Mouse (Mus musculus) liver, adult (tissue): ENCODE results near the gene Sorbs1.

Experiments
- GATA4 ChIP-seq: IDR thresholded peaks from 2 replicates; pipeline ENCODE4 v1.6.1; 2014; ENCODE audit warnings: mild to moderate bottlenecking, low read length; ENCODE audit not compliant: insufficient replicate concordance

The Sorbs1 gene

DNA sequence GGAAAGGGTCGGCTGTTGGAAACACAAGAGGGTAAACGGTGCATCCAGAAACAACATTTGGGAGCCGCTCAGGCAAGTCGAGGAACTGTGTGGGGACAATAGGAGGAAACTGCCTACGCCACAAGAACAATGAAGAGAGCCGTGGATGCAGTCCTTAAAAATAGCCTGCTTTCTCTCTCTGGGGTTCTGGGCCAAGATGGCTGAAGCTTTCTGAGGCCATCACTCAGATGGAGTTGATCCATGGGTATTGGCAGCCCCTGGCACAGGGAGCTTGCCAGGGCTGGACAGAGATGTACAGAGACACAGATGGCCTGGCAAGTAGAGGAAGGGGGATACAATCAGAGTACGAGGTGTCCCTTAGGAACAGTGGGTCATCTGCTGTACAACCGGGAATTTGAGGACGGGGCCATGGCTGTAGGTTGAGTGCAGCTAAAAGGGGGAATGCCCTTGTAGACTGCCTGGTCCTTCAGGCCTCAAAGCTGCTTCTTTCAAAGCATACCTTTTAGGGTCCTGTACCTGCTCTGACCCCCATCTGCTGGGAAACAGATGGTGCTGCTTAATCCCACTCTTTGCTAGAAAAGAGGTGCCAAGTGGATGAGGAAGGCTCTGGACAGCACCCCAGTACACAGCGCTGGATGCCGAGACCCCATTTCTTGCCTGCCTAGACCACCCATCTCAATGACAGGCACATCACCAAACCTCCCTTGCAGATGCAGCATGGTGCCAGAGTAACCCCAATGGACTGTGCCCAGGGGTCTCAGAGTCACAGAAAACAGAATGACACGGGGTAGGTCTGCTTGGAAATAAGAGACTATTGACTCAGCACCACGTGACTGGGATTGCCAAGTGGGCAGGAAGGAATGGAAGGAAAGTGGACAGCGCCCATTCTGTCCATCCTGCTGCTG, 117.6 kb downstream of the Sorbs1 start:
- TF ChIP-seq GATA4, result no peak

DNA sequence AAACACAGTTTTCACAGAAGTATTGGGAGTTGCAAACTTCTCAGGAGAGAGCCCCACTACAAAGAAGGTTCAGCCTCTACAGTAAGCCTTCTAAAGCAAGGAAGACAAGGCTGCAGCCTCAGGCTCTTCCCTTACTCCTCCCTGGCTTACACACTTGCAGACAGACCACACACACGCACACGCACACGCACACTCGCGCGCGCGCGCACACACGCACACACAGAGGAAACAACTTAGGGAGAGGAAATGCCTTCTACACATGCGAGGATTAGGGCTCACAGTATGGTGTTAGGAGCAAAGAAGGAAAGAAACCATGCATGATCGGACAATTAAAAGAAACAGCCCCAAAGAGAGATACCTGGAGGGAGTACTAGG, 118.3 kb downstream of the Sorbs1 start:
- TF ChIP-seq GATA4, result no peak

DNA sequence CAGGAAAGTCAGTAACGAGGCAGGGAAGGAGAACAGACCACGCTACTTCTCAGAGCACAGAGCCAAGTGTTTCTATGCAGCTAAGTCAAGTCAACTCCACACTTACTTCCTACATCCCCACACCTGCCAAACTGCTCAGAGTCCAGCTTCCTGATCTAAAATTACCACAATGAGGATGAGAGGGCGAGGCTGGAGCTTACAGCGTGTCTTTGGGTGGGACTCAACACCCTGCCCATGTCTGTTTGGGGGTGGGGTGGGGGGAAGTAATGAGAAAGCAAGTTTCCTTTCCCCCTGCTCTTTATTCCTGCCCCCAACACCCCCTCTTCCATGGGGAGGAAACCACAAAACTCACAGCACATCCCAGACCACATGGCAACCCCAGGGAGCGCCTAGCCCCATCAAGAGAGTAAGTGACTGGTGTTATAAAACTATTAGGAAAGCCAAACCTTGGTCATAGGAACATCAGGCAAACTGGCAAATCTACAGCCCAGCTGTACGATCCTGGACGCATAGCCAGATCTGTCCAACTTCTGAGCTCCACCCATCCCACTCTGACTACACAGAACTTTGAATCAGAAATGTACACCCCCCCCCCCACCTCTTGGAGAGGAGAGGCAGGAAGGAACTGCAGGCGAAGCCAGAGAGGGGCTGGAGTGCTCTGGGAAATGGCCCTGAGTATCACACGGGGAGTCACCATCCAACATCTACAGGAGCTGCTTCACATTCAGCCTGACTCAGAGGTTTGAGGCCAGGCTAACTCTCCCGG, 118.8 kb downstream of the Sorbs1 start:
- TF ChIP-seq GATA4, result no peak

DNA sequence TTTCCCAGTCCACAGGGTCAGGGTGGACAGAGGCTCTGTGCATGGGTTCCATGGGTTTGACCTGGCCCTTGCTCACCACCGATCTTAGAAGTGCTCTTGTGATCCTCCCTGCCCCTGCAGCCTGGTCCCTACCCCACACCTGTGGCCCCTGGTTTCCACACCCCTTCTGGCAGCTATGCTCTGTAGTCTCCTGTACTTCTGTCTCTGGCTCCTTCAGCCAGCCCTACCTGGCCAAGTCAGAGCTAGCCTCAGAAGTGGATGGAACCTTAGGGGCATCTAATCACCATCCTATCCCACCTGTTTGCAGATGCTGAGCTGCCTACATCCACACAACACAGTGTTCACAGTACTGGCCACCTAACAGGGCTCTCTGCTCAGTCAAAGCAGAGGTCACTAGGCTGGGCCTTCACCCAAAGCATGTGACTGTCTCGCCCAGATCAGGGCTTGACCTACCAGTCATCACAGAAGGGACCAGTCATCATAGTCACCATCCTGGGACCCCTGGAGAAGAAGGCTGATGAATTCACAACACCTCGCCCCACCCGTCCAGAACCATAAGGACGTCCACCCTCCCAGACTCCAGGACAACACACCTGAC, 120.7 kb downstream of the Sorbs1 start:
- TF ChIP-seq GATA4, result no peak

DNA sequence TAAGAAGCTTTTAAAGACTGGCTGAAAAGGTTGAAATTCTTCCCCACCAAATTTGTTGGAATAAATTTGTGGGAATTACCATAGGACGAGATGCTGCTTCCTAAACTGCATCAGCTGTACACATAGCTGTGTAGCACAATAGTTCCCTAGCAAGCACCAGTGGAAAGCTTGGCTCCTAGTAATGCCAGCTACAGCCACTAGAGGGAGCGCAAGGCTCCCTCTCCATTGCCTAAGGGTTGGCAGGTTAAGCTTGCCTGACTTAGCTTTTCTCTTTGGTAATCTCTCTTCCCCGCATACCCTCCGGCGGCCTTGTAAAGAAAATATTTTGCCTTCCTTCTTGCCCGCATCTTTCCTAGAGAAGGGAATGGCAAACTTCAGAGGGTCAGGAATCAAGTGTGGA, 122.1 kb downstream of the Sorbs1 start:
- TF ChIP-seq GATA4, result no peak

DNA sequence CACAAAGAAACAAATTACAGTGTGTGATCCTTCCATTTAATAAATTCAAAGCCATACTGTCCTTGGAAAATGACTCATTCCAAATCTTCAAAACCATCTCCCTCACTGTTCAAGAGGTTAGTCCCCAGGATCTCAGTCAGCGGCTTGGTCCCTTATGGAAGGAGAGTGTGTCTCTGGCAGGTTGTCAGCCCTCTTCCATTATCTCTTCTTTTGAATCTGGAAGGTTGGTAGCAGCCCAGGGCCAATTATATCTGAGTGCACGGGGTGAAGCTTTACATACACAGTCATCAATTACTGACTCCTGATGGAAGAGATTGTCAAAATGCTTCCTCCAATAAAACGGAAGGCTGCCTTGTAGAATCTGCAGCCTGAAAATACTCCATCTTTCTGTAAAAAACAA, 126.7 kb downstream of the Sorbs1 start:
- no peak for TF ChIP-seq GATA4

DNA sequence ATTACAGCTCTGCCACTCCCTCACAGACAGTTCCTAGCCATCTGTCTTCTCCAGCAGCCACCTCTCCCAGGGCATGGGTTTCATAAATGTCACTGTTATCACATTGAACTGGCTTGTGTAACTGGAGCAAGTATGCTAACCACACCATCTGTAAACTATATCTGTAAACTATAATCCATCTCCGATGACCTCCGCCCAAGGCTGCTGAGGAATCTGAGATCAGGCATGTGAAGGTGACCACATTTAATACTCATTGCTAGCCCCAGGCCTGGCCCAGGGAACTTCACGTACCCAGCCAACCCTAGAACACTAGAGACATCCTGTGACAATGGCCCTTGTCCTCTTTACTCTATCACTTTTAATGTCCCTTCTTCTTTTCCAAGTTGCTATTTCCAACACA, 128.2 kb downstream of the Sorbs1 start:
- TF ChIP-seq GATA4, result no peak

DNA sequence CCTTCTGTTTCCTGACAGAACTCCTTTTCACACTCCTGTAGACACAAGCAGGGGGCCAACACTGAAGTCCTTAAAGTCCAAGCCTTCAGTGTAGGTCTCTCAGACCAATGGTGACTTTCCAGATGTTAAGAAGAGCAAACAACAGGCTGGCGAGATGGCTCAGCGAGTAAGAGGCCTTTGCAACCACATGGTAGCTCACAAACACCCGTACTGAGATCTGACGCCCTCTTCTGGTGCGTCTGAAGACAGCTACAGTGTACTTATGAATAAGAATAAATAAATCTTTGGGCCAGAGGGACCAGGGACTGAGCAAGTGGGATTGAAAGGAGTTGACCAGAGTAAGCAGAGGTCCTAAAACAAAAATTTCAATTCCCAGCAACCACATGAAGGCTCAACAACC, 129.6 kb downstream of the Sorbs1 start:
- no peak for TF ChIP-seq GATA4

DNA sequence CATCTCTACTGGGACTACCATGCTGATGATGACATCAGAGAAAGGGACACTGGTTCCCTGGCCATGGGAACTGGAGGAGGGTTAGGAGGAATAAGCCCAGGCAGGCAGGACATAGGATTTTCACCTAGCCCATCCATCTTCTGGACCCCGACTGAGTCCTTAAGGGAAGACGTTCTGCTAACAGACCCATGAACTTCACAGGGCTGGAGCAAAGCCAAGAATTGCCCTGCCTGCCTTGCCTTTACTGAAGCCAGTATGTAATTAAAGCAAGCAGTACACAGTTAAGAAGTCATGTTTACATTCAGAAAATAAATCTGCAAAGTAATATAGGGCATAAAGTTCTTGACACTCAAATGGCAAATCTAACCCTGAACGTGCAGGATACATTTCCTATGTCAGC, 132.9 kb downstream of the Sorbs1 start:
- no peak for TF ChIP-seq GATA4

DNA sequence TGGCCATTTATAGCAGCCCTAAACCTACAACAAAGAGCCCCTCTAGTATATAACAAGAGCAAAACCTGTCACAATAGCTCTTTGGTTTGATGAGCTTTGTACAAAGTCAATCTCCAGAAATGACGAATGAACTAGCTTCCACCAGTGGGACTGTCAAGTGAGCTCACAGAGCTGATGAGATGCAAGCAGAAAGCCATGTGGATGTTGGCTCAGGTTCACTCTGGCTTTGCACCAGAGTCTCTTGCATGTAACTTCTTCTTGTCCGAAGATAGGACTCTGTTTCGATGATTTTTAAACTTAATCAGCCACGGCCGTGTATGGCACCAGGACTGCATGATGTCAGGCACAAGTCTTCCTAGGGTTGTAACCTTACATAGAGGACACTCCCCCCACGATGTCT, 133.6 kb downstream of the Sorbs1 start:
- TF ChIP-seq GATA4, result no peak

DNA sequence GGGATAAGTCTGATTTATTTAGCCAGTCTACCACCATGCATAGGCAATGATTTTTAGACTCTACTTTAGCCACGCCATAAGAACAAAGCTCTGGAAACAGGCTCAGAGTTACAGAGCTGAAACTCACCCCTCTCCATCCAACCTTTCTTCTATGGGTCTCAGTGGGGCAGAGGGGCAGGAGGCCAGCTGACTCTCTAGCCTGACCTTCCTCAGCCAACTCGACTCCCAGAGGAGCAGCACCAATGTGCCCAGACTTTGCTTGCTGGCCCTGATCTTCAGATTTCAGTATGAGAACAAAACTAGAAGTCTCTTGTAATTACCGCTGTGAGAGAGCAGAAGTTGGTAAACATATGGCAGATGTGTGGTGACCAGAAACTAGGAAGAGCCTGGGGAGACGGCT, 134.5 kb downstream of the Sorbs1 start:
- no peak for TF ChIP-seq GATA4

DNA sequence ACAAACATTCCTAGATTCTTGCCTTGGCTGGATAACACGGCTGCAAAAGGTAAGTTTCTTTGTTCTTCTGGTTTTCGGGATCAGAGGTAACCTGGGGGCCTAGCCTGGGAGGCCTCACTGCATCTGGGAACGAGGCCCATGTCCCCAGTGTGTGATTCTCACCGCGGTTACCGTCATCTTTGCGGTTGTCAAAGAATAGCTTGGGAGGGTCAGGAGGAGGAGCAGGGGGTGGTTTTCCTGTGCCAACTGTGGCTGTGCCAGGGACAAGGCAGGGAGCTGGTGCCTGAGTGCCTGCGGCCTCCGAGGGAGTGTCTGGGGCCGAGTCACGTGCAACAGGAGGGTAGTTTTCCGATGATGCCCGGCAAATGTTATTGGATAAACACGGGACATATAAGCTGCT, 135.9 kb downstream of the Sorbs1 start:
- TF ChIP-seq GATA4, result no peak

DNA sequence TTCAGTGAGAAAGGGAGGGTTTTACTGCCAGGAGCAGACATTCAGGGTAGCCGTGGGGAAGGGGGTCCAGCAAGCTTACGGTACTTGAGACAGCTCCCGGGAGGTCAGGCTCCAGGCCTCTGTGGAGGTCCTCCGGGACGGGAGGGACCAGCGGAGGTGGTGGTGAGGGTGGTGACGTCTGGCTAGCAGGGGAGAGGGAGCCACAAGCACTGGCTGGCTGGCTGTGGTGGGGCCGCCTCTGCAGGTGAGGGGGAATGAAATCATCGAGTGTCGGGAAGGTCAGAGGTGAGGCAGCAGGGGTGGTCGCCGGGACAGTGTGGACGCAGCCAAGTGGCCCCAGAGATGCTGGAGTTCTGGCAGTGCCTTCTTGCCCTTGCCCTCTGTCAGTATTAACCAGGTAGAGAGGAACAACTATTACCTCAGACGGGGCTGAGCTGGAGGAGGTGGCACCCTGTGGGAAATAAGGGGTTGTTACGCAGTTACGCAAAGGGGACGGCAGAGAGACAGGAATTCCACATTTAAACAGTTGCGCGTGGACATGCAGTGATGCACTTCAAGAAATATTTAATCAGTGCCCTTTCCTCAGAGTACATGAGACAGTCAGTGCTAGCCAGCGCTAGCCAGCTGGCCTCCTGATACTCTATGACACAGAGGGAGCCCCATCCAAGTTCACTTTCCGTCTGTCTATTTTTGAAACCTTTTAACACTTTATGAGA, 136.9 kb downstream of the Sorbs1 start:
- TF ChIP-seq GATA4, result no peak; the same call in 1 of the 2 replicates

DNA sequence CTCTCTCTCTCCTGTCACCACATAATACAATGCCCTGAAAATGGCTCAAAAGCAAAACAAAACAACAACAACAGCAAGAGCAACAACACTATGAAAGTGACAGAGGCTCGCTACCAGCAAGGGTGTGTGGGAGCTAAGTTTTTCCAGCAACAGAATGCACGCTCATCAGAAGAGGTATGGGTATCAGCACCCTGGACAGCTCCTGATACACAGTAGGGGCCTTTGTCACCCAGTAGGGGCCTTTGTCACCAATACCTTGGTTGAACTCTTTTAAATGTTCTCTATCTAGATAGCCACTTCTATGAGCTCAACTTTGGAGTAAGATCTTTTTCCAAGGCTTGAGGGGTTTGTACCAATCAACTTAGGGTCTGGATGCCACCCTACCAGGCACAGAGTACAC, 138.9 kb downstream of the Sorbs1 start:
- no peak for TF ChIP-seq GATA4

DNA sequence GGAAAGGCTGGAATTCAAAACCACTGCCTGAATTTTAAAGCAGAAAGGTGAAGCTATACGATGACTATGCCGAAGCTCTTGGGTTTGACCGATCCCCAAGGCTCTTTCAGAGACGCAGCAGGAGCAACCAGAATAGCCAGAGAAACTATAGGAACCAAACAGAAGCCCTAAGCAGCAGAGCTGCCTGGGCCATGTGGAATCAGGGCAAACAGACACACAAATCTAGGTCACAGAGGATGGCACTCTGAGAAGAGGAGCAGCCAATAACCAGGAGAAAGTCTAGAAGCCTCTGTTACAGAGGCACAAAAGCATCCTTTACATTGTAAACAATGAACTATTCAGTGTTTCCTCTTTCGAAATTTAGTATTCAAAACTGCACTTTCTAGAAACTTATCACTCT, 140.9 kb downstream of the Sorbs1 start:
- TF ChIP-seq GATA4, result no peak
